Mouse (Mus musculus): ENCODE results near the gene Cnr2. TPM values are rescaled to one million over a fixed set of nuclear protein-coding genes. Genes with fewer than 3 reads are reported as not detected.
"Not testable (repeated sequence)": the region's sequence is repeated elsewhere in the genome, so short reads cannot be mapped to it uniquely, and the experiment has no call there.

Cnr2 gene
- polyA plus RNA-seq, 1 experiment from 2014 or later = 0.17 TPM

GRCm38 (mm10) chr4:135934708-135935500 lies 39.7 kb downstream of the Cnr2 start:
- Histone ChIP-seq H3K4me2 (replicated peaks) (no peak overlapping the region), H3K9ac (no peak overlapping the region), H3K4me1 (replicated peaks; ENCODE audit: control insufficient read depth, insufficient read depth, low read length) (no peaks in the 10 kb centered on the region), H3K4me3 (replicated peaks; ENCODE audit: low read length) (no peak overlapping the region), H3K9me3 (ENCODE audit: control insufficient read depth, low read length) (no peaks in the 10 kb centered on the region), H3K27ac (no peak overlapping the region), H3K27me3 (ENCODE audit: control insufficient read depth, insufficient read depth, low read length) (no peaks in the 10 kb centered on the region), H3K36me3 (replicated peaks; ENCODE audit: control insufficient read depth, insufficient read depth) (peaks cover 67% of the 10 kb centered on the region)
- 46% methylated on average over 12 of the region's 12 CpGs for WGBS
- no peak for DNase-seq (ENCODE audit: low spot score)
- no peak for ATAC-seq (ENCODE audit: low FRiP score)

- ATAC-seq (ENCODE audit: low FRiP score) (no peak), DNase-seq (ENCODE audit: low spot score) (no peak)
- Histone ChIP-seq H3K4me2 (replicated peaks) (no peak overlapping the region), H3K4me1 (replicated peaks; ENCODE audit: control insufficient read depth, insufficient read depth, low read length) (no peaks in the 10 kb centered on the region), H3K27ac (no peak overlapping the region), H3K9me3 (ENCODE audit: control insufficient read depth, low read length) (no peaks in the 10 kb centered on the region), H3K9ac (no peak overlapping the region), H3K27me3 (ENCODE audit: control insufficient read depth, insufficient read depth, low read length) (no peaks in the 10 kb centered on the region), H3K36me3 (replicated peaks; ENCODE audit: control insufficient read depth, insufficient read depth) (peaks cover 62% of the 10 kb centered on the region), H3K4me3 (replicated peaks; ENCODE audit: low read length) (no peak overlapping the region)
- WGBS = 73% methylated on average over 5 of the region's 5 CpGs
Measured at GRCm38 (mm10) chr4:135935502-135935901, 40.3 kb downstream of the Cnr2 start.

GRCm38 (mm10) chr4:135938858-135939257 lies 43.7 kb downstream of the Cnr2 start:
- Histone ChIP-seq H3K4me3 (replicated peaks; ENCODE audit: low read length) (no peak overlapping the region), H3K4me1 (replicated peaks; ENCODE audit: control insufficient read depth, insufficient read depth, low read length) (no peaks in the 10 kb centered on the region), H3K27me3 (ENCODE audit: control insufficient read depth, insufficient read depth, low read length) (no peaks in the 10 kb centered on the region), H3K27ac (no peak overlapping the region), H3K4me2 (replicated peaks) (no peak overlapping the region), H3K9me3 (ENCODE audit: control insufficient read depth, low read length) (no peaks in the 10 kb centered on the region), H3K9ac (no peak overlapping the region), H3K36me3 (replicated peaks; ENCODE audit: control insufficient read depth, insufficient read depth) (peaks cover 52% of the 10 kb centered on the region)
- WGBS = 85% methylated on average over 7 of the region's 7 CpGs
- no peak for DNase-seq (ENCODE audit: low spot score)
- ATAC-seq (ENCODE audit: low FRiP score) = no peak

GRCm38 (mm10) chr4:135941026-135941425 lies 45.8 kb downstream of the Cnr2 start:
- H3K36me3 ChIP-seq (replicated peaks; ENCODE audit: control insufficient read depth, insufficient read depth) = peaks cover 43% of the 10 kb centered on the region
- not testable (repeated sequence) for H3K4me2 ChIP-seq (replicated peaks); H3K4me3 ChIP-seq (replicated peaks; ENCODE audit: low read length); H3K9me3 ChIP-seq (ENCODE audit: control insufficient read depth, low read length); H3K9ac ChIP-seq; ATAC-seq (ENCODE audit: low FRiP score); H3K27ac ChIP-seq; H3K27me3 ChIP-seq (ENCODE audit: control insufficient read depth, insufficient read depth, low read length); H3K4me1 ChIP-seq (replicated peaks; ENCODE audit: control insufficient read depth, insufficient read depth, low read length); DNase-seq (ENCODE audit: low spot score)
- WGBS = 82% methylated on average over 8 of the region's 8 CpGs

- 96% methylated on average over 6 of the region's 6 CpGs for WGBS
- H3K27me3 ChIP-seq (ENCODE audit: control insufficient read depth, insufficient read depth, low read length) = no peaks in the 10 kb centered on the region
- no peak overlapping the region for H3K4me3 ChIP-seq (replicated peaks; ENCODE audit: low read length)
- no peak for ATAC-seq (ENCODE audit: low FRiP score)
- no peak overlapping the region for H3K9ac ChIP-seq
- H3K9me3 ChIP-seq (ENCODE audit: control insufficient read depth, low read length) = no peaks in the 10 kb centered on the region
- H3K27ac ChIP-seq = no peak overlapping the region
- H3K4me1 ChIP-seq (replicated peaks; ENCODE audit: control insufficient read depth, insufficient read depth, low read length) = peaks cover 6% of the 10 kb centered on the region
- no peak overlapping the region for H3K4me2 ChIP-seq (replicated peaks)
- peaks cover 35% of the 10 kb centered on the region for H3K36me3 ChIP-seq (replicated peaks; ENCODE audit: control insufficient read depth, insufficient read depth)
- no peak for DNase-seq (ENCODE audit: low spot score)
Measured at GRCm38 (mm10) chr4:135942193-135942592, 47.0 kb downstream of the Cnr2 start.

- Histone ChIP-seq H3K4me3 (replicated peaks; ENCODE audit: low read length) (no peak overlapping the region), H3K9me3 (ENCODE audit: control insufficient read depth, low read length) (no peaks in the 10 kb centered on the region), H3K4me2 (replicated peaks) (no peak overlapping the region), H3K27ac (no peak overlapping the region), H3K27me3 (ENCODE audit: control insufficient read depth, insufficient read depth, low read length) (no peaks in the 10 kb centered on the region), H3K4me1 (replicated peaks; ENCODE audit: control insufficient read depth, insufficient read depth, low read length) (peaks cover 8% of the 10 kb centered on the region), H3K36me3 (replicated peaks; ENCODE audit: control insufficient read depth, insufficient read depth) (peaks cover 25% of the 10 kb centered on the region), H3K9ac (no peak overlapping the region)
- 62% methylated on average over 4 of the region's 4 CpGs for WGBS
- DNase-seq (ENCODE audit: low spot score) = no peak
- no peak for ATAC-seq (ENCODE audit: low FRiP score)
Measured at GRCm38 (mm10) chr4:135943389-135943788, 48.2 kb downstream of the Cnr2 start.

GRCm38 (mm10) chr4:135945706-135946105 lies 50.5 kb downstream of the Cnr2 start:
- Histone ChIP-seq H3K27ac (peak overlapping the region; percentile 60), H3K27me3 (ENCODE audit: control insufficient read depth, insufficient read depth, low read length) (no peaks in the 10 kb centered on the region), H3K36me3 (replicated peaks; ENCODE audit: control insufficient read depth, insufficient read depth) (peaks cover 15% of the 10 kb centered on the region; the same call in 1 of the 2 replicates), H3K4me3 (replicated peaks; ENCODE audit: low read length) (peak overlapping the region; percentile 68), H3K4me2 (replicated peaks) (peak overlapping the region; percentile 69), H3K4me1 (replicated peaks; ENCODE audit: control insufficient read depth, insufficient read depth, low read length) (peaks cover 12% of the 10 kb centered on the region), H3K9me3 (ENCODE audit: control insufficient read depth, low read length) (no peaks in the 10 kb centered on the region), H3K9ac (peak overlapping the region; percentile 48)
- WGBS = 79% methylated on average over 10 of the region's 10 CpGs
- no peak for DNase-seq (ENCODE audit: low spot score)
- ATAC-seq (ENCODE audit: low FRiP score) = peak; percentile 10; the same call in 1 of the 2 replicates

GRCm38 (mm10) chr4:135946278-135946658 lies 51.1 kb downstream of the Cnr2 start, which contains the start of gene Hmgcl:
TSS of gene Hmgcl (plus strand) at chr4:135946448.
- peak; percentile 92 for ATAC-seq (ENCODE audit: low FRiP score)
- peak within 1 kb of the TSS; percentile 76 for H3K27ac ChIP-seq
- no peaks in the 10 kb centered on the region for H3K27me3 ChIP-seq (ENCODE audit: control insufficient read depth, insufficient read depth, low read length)
- H3K4me2 ChIP-seq (replicated peaks) = peak within 1 kb of the TSS; percentile 69
- H3K4me3 ChIP-seq (replicated peaks; ENCODE audit: low read length) = peak within 1 kb of the TSS; percentile 68
- H3K4me1 ChIP-seq (replicated peaks; ENCODE audit: control insufficient read depth, insufficient read depth, low read length) = peaks cover 12% of the 10 kb centered on the region
- H3K9me3 ChIP-seq (ENCODE audit: control insufficient read depth, low read length) = no peaks in the 10 kb centered on the region
- peak within 1 kb of the TSS; percentile 78 for H3K9ac ChIP-seq
- DNase-seq (ENCODE audit: low spot score) = peak; percentile 92
- H3K36me3 ChIP-seq (replicated peaks; ENCODE audit: control insufficient read depth, insufficient read depth) = peaks cover 15% of the 10 kb centered on the region
- under 1% methylated on average over 23 of the region's 23 CpGs for WGBS

- Histone ChIP-seq H3K9ac (peak overlapping the region; percentile 78), H3K27ac (peak overlapping the region; percentile 76), H3K4me1 (replicated peaks; ENCODE audit: control insufficient read depth, insufficient read depth, low read length) (peaks cover 12% of the 10 kb centered on the region), H3K36me3 (replicated peaks; ENCODE audit: control insufficient read depth, insufficient read depth) (peaks cover 14% of the 10 kb centered on the region; the same call in 1 of the 2 replicates), H3K27me3 (ENCODE audit: control insufficient read depth, insufficient read depth, low read length) (no peaks in the 10 kb centered on the region), H3K4me2 (replicated peaks) (peak overlapping the region; percentile 69), H3K4me3 (replicated peaks; ENCODE audit: low read length) (peak overlapping the region; percentile 68), H3K9me3 (ENCODE audit: control insufficient read depth, low read length) (no peaks in the 10 kb centered on the region)
- 1% methylated on average over 28 of the region's 28 CpGs for WGBS
- ATAC-seq (ENCODE audit: low FRiP score) = no peak; the same call in none of the 2 replicates
- peak; percentile 39 for DNase-seq (ENCODE audit: low spot score)
Measured at GRCm38 (mm10) chr4:135946659-135947301, 51.6 kb downstream of the Cnr2 start.
